Mouse (Mus musculus): ENCODE results near the gene AI837181. TPM values are rescaled to one million over a fixed set of nuclear protein-coding genes. Genes with fewer than 3 reads are reported as not detected.

Gene AI837181
- polyA plus RNA-seq, 2 experiments: 10.7 to 16.7 TPM

DNA sequence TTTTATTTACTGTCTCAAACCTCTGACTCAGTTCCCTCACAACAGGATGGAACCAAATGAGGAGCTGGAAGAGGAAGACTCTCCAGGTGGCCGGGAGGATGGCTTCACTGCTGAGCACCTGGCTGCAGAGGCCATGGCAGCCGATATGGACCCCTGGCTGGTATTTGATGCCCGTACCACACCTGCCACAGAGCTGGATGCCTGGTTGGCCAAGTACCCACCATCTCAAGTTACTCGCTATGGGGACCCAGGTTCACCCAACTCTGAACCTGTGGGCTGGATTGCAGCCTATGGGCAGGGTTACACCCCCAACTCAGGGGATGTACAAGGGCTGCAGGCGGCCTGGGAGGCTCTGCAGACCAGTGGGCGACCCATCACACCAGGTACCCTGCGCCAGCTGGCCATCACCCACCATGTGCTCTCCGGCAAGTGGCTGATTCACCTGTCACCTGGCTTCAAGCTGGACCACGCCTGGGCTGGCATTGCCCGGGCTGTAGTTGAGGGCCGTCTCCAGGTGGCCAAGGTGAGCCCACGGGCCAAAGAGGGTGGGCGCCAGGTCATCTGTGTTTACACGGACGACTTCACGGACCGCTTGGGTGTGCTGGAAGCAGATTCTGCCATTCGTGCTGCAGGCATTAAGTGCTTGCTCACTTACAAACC lies 1.1 kb downstream of the AI837181 start:
- DNase-seq (ENCODE audit: low read depth in 3 of 3, low spot score in 3 of 3): no peak
- no peak for ATAC-seq (ENCODE audit: insufficient read depth)
- H3K27ac ChIP-seq: peak overlapping the region; percentile 55
- no peaks in the 10 kb centered on the region for H3K27me3 ChIP-seq (ENCODE audit: control insufficient read depth, insufficient read depth, low read length)
- peaks cover 5 to 12% of the 10 kb centered on the region in 2 experiments; a peak in 3 of 4 replicates for H3K4me1 ChIP-seq (replicated peaks; ENCODE audit: control insufficient read depth in 2 of 2, insufficient read depth in 2 of 2, low read length in 1 of 2)
- H3K4me2 ChIP-seq (ENCODE audit: low read depth): peak overlapping the region; percentile 86
- no peaks in the 10 kb centered on the region for H3K9me3 ChIP-seq (ENCODE audit: control insufficient read depth, low read length)
- H3K4me3 ChIP-seq (ENCODE audit: insufficient read depth in 1 of 2, low read depth in 2 of 2, low read length in 2 of 2): peak overlapping the region; percentile 70 to 76
- H3K9ac ChIP-seq (replicated peaks): peak overlapping the region; percentile 88
- H3K36me3 ChIP-seq (replicated peaks; ENCODE audit: control insufficient read depth, insufficient read depth, low read depth): peaks cover 4% of the 10 kb centered on the region
- 84% methylated on average over 18 of the region's 18 CpGs for WGBS (ENCODE audit: insufficient replicate concordance)
- no peak for TF ChIP-seq CTCF (IDR thresholded peaks at IDR 0.05; ENCODE audit: low read depth)
- no peak for TF ChIP-seq EP300 (IDR thresholded peaks at IDR 0.05; ENCODE audit: low read depth)

DNA sequence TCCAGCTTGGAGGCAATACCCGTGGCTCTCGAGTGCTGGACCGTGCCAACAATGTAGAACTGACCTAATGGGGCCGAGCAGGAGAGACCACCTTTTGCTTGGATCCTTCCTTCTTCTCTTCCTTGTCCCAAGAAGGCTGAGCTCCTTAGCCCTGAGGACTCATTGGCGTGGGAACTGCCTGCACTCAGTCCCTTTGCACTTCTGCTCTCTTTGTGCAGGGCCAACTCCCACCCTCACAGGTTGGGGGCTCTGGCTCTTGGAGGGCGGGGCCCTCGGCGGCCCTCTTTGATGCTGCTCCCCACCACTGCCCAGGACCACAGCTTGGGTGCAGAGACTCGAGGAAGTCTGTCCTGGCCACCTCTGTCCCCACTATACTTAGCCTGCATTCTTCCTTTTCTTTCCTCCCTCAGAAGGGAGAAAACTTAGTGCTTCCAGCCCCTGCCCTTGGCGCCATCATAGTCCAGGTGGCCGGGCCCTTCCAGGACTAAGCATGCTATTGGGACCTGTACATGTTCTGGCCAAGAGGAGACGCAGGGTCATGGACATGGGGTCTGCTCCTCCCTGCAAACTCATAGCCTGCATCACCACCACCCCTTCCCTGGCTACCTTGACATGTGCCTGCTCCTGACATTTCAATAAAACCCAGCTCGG lies 1.8 kb downstream of the AI837181 start:
- H3K9me3 ChIP-seq (ENCODE audit: control insufficient read depth, low read length): no peaks in the 10 kb centered on the region
- H3K4me2 ChIP-seq (ENCODE audit: low read depth): no peak overlapping the region; the same call in 1 of the 2 replicates
- ATAC-seq (ENCODE audit: insufficient read depth) (no peak), DNase-seq (ENCODE audit: low read depth in 3 of 3, low spot score in 3 of 3) (no peak)
- no peak for TF ChIP-seq EP300 (IDR thresholded peaks at IDR 0.05; ENCODE audit: low read depth)
- H3K4me1 ChIP-seq (replicated peaks; ENCODE audit: control insufficient read depth in 2 of 2, insufficient read depth in 2 of 2, low read length in 1 of 2): peaks cover 5 to 12% of the 10 kb centered on the region in 2 experiments; a peak in 3 of 4 replicates
- H3K36me3 ChIP-seq (replicated peaks; ENCODE audit: control insufficient read depth, insufficient read depth, low read depth): peaks cover 4% of the 10 kb centered on the region
- H3K9ac ChIP-seq (replicated peaks): no peak overlapping the region
- 80% methylated on average over 13 of the region's 13 CpGs for WGBS (ENCODE audit: insufficient replicate concordance)
- no peak overlapping the region for H3K4me3 ChIP-seq (ENCODE audit: insufficient read depth in 1 of 2, low read depth in 2 of 2, low read length in 2 of 2)
- no peaks in the 10 kb centered on the region for H3K27me3 ChIP-seq (ENCODE audit: control insufficient read depth, insufficient read depth, low read length)
- H3K27ac ChIP-seq: no peak overlapping the region

DNA sequence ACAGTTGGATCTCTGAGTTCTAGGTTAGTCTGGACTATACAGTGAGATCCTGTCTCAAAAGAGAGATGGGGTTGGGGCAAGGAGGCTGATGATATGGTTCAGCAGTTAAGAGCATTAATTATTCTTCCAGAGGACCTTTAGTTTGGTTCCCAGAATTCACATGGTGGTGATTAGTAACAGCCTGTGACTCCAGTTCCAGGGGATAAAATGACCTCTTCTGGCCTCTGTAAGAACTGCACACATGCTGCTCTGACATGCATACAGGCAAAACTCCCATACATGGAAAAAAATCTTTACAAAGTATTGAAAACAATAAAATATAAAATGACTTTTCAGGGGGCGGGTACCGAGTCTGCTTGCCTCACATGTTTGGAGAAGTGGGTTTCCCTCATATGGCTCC lies 3.1 kb downstream of the AI837181 start:
- H3K9ac ChIP-seq (replicated peaks): no peak overlapping the region
- 64% methylated on average over 2 of the region's 2 CpGs for WGBS (ENCODE audit: insufficient replicate concordance)
- H3K4me3 ChIP-seq (ENCODE audit: insufficient read depth in 1 of 2, low read depth in 2 of 2, low read length in 2 of 2): no peak overlapping the region
- no peak overlapping the region for H3K4me2 ChIP-seq (ENCODE audit: low read depth)
- H3K27ac ChIP-seq: no peak overlapping the region
- peaks cover 5 to 12% of the 10 kb centered on the region in 2 experiments for H3K4me1 ChIP-seq (replicated peaks; ENCODE audit: control insufficient read depth in 2 of 2, insufficient read depth in 2 of 2, low read length in 1 of 2)
- no peaks in the 10 kb centered on the region for H3K27me3 ChIP-seq (ENCODE audit: control insufficient read depth, insufficient read depth, low read length)
- no peak for ATAC-seq (ENCODE audit: insufficient read depth)
- no peaks in the 10 kb centered on the region for H3K9me3 ChIP-seq (ENCODE audit: control insufficient read depth, low read length)
- DNase-seq (ENCODE audit: low read depth in 3 of 3, low spot score in 3 of 3): no peak
- H3K36me3 ChIP-seq (replicated peaks; ENCODE audit: control insufficient read depth, insufficient read depth, low read depth): peaks cover 4% of the 10 kb centered on the region
- TF ChIP-seq CTCF (IDR thresholded peaks at IDR 0.05; ENCODE audit: low read depth): peak; percentile 47; the same call in 1 of the 2 replicates
- TF ChIP-seq EP300 (IDR thresholded peaks at IDR 0.05; ENCODE audit: low read depth): no peak

DNA sequence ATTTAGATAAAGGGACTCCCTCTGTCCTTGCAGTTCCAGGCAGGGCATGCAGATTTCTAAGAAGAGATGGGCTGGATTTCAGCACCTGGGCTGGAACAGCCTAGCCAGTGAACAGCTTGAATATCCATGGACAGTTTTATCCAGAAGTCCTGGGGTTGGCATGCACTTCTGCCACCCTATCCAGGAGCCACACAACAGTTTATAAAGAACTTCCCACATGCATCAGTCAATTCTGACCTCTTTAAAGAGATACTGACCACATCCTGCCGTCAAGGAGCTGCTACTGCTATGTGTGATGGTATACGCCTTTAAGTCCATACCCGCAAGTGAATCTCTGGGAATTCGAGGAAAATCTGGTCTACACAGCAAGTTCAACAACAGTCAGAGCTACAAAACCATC lies 4.3 kb downstream of the AI837181 start:
- no peak overlapping the region for H3K27ac ChIP-seq
- no peak for DNase-seq (ENCODE audit: low read depth in 3 of 3, low spot score in 3 of 3)
- H3K9ac ChIP-seq (replicated peaks): no peak overlapping the region
- peaks cover 4 to 7% of the 10 kb centered on the region in 2 experiments; a peak in 3 of 4 replicates for H3K4me1 ChIP-seq (replicated peaks; ENCODE audit: control insufficient read depth in 2 of 2, insufficient read depth in 2 of 2, low read length in 1 of 2)
- no peak for TF ChIP-seq EP300 (IDR thresholded peaks at IDR 0.05; ENCODE audit: low read depth)
- no peak for TF ChIP-seq CTCF (IDR thresholded peaks at IDR 0.05; ENCODE audit: low read depth)
- no peaks in the 10 kb centered on the region for H3K9me3 ChIP-seq (ENCODE audit: control insufficient read depth, low read length)
- H3K36me3 ChIP-seq (replicated peaks; ENCODE audit: control insufficient read depth, insufficient read depth, low read depth): peaks cover 4% of the 10 kb centered on the region
- H3K27me3 ChIP-seq (ENCODE audit: control insufficient read depth, insufficient read depth, low read length): no peaks in the 10 kb centered on the region
- WGBS (ENCODE audit: insufficient replicate concordance): 64% methylated on average over 4 of the region's 4 CpGs
- ATAC-seq (ENCODE audit: insufficient read depth): no peak
- H3K4me3 ChIP-seq (ENCODE audit: insufficient read depth in 1 of 2, low read depth in 2 of 2, low read length in 2 of 2): no peak overlapping the region
- H3K4me2 ChIP-seq (ENCODE audit: low read depth): no peak overlapping the region

DNA sequence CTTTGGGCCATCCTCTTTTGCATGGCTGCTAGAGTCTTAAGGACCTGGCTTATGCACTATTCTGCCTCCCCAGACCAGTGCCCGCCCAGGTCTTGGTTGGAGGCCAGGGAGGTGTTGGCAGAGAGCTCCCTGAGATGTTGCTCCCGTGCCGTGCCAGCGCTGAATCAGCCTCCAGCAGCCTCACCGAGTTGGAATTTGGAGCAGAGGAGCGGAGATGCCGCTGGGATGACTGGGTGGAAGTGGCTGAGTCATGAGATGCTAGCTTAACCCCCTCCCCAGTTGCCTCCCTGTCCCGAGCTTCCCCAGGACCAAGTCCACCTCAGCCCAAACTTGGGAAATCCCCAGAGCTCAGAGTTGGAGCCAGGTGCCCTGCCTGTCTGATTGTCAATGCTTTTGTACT lies 4.9 kb downstream of the AI837181 start:
- no peak overlapping the region for H3K4me3 ChIP-seq (ENCODE audit: insufficient read depth in 1 of 2, low read depth in 2 of 2, low read length in 2 of 2)
- DNase-seq (ENCODE audit: low read depth in 3 of 3, low spot score in 3 of 3): no peak

More for the DNA sequence above, 4.9 kb downstream of the AI837181 start:
- Histone ChIP-seq H3K4me2 (ENCODE audit: low read depth) (no peak overlapping the region), H3K9ac (replicated peaks) (no peak overlapping the region), H3K36me3 (replicated peaks; ENCODE audit: control insufficient read depth, insufficient read depth, low read depth) (peaks cover 4% of the 10 kb centered on the region), H3K27me3 (ENCODE audit: control insufficient read depth, insufficient read depth, low read length) (no peaks in the 10 kb centered on the region), H3K27ac (no peak overlapping the region), H3K9me3 (ENCODE audit: control insufficient read depth, low read length) (no peaks in the 10 kb centered on the region), H3K4me1 (replicated peaks; ENCODE audit: control insufficient read depth in 2 of 2, insufficient read depth in 2 of 2, low read length in 1 of 2) (peaks cover 4 to 7% of the 10 kb centered on the region in 2 experiments; a peak in 3 of 4 replicates)
- WGBS (ENCODE audit: insufficient replicate concordance): 69% methylated on average over 8 of the region's 8 CpGs
- TF ChIP-seq CTCF (IDR thresholded peaks at IDR 0.05; ENCODE audit: low read depth): no peak
- TF ChIP-seq EP300 (IDR thresholded peaks at IDR 0.05; ENCODE audit: low read depth): no peak
- no peak for ATAC-seq (ENCODE audit: insufficient read depth)
